Mouse (Mus musculus): Measurements from ENCODE around the gene Morn4. TPM values are rescaled to one million over a fixed set of nuclear protein-coding genes. Genes with fewer than 3 reads are reported as not detected.

The Morn4 gene
- total RNA-seq (2021) = 10 to 100 TPM; 71.3 TPM
- long read RNA-seq, transcript Morn4-201 (5 exons, 1,800 nt) = major isoform, 68 of 81 reads
- long read RNA-seq, partial matches to known transcripts = 1 of 81 reads
- long read RNA-seq, other reads (novel, unspliced or antisense) = 11 of 81 reads

GRCm38 (mm10) chr19:42086166-42086565, at the start of gene Morn4:
Morn4 (minus strand) TSS chr19:42086357.
- DNase-seq (ENCODE audit: low spot score in 2 of 2) = peak; percentile 90 to 96

- DNase-seq (ENCODE audit: low spot score in 2 of 2) = no peak
These were observed 48.9 kb upstream of the Morn4 start for GRCm38 (mm10) chr19:42135070-42135469.

GRCm38 (mm10) chr19:42131101-42131500, 44.9 kb upstream of the Morn4 start:
- no peak for DNase-seq (ENCODE audit: low spot score in 2 of 2)

GRCm38 (mm10) chr19:42130294-42130606, 44.1 kb upstream of the Morn4 start:
- DNase-seq (ENCODE audit: low spot score in 2 of 2) = no peak

- DNase-seq (ENCODE audit: low spot score in 2 of 2) = no peak
These were observed 43.5 kb upstream of the Morn4 start for GRCm38 (mm10) chr19:42129509-42130293.

GRCm38 (mm10) chr19:42128787-42129508, 42.8 kb upstream of the Morn4 start, which contains the start of gene Avpi1:
Avpi1 (minus strand) TSS chr19:42129059.
- peak; percentile 97 to 99 for DNase-seq (ENCODE audit: low spot score in 2 of 2)

GRCm38 (mm10) chr19:42128052-42128740, 42.0 kb upstream of the Morn4 start:
- DNase-seq (ENCODE audit: low spot score in 2 of 2) = no peak

- no peak for DNase-seq (ENCODE audit: low spot score in 2 of 2)
These were observed 40.9 kb upstream of the Morn4 start for GRCm38 (mm10) chr19:42127024-42127423.

GRCm38 (mm10) chr19:42126219-42126605, 40.1 kb upstream of the Morn4 start:
- no peak for DNase-seq (ENCODE audit: low spot score in 2 of 2)

GRCm38 (mm10) chr19:42125501-42126218, 39.5 kb upstream of the Morn4 start:
- DNase-seq (ENCODE audit: low spot score in 2 of 2) = no peak

GRCm38 (mm10) chr19:42124684-42125083, 38.5 kb upstream of the Morn4 start:
- peak in 1 of 2 experiments; percentile 29 for DNase-seq (ENCODE audit: low spot score in 2 of 2)

- no peak for DNase-seq (ENCODE audit: low spot score in 2 of 2)
These were observed 34.3 kb upstream of the Morn4 start for GRCm38 (mm10) chr19:42120451-42120850.

- DNase-seq (ENCODE audit: low spot score in 2 of 2) = no peak
These were observed 32.4 kb upstream of the Morn4 start for GRCm38 (mm10) chr19:42118596-42118995.

GRCm38 (mm10) chr19:42118142-42118541, 32.0 kb upstream of the Morn4 start:
- no peak for DNase-seq (ENCODE audit: low spot score in 2 of 2)

GRCm38 (mm10) chr19:42115783-42116335, 29.7 kb upstream of the Morn4 start:
- no peak for DNase-seq (ENCODE audit: low spot score in 2 of 2)

GRCm38 (mm10) chr19:42104681-42105080, 18.5 kb upstream of the Morn4 start:
- DNase-seq (ENCODE audit: low spot score in 2 of 2) = no peak

GRCm38 (mm10) chr19:42099406-42099805, 13.2 kb upstream of the Morn4 start:
- DNase-seq (ENCODE audit: low spot score in 2 of 2) = no peak

- no peak for DNase-seq (ENCODE audit: low spot score in 2 of 2)
These were observed 4.5 kb upstream of the Morn4 start for GRCm38 (mm10) chr19:42090637-42091141.

- peak; percentile 100 for DNase-seq (ENCODE audit: low spot score in 2 of 2)
These were observed 3.8 kb upstream of the Morn4 start, which contains the start of gene Pi4k2a for GRCm38 (mm10) chr19:42089748-42090595. Pi4k2a (plus strand) TSS chr19:42090470.
